Mouse (Mus musculus) liver, embryonic 13.5 days (tissue): Measurements from ENCODE around the gene Otulin. TPM values are rescaled to one million over a fixed set of nuclear protein-coding genes. Genes with fewer than 3 reads are reported as not detected.

Source experiments
- ATAC-seq: fragments of 200-750 bp; cut with Nextera tagmentation; 2 replicates; pipeline ENCODE4 v1.8.0; 2017; ENCODE audit warnings: low read depth, mild to moderate bottlenecking, moderate number of reproducible peaks, moderate library complexity
- DNase-seq: peaks from one replicate; pipeline ENCODE4 v3.0.0; 2022
- H3K27ac ChIP-seq: fragments of 300-500 bp; sonication (generic); 2 replicates; pipeline ENCODE4 v1.5.1; 2015; ENCODE audit warnings: moderate library complexity, mild to moderate bottlenecking, inconsistent platforms
- H3K27me3 ChIP-seq: fragments of 300-500 bp; sonication (generic); 2 replicates; pipeline ENCODE4 v1.6.1; 2015; ENCODE audit warnings: mild to moderate bottlenecking, inconsistent platforms
- H3K36me3 ChIP-seq: fragments of 300-500 bp; sonication (generic); 2 replicates; pipeline ENCODE4 v1.6.1; 2015; ENCODE audit warnings: mild to moderate bottlenecking, inconsistent platforms
- H3K4me1 ChIP-seq: fragments of 300-500 bp; sonication (generic); replicated peaks from 2 replicates; pipeline ENCODE4 v1.6.1; 2015; ENCODE audit warnings: inconsistent platforms
- H3K4me2 ChIP-seq: fragments of 300-500 bp; sonication (generic); 2 replicates; pipeline ENCODE4 v1.6.1; 2015; ENCODE audit warnings: inconsistent platforms, mild to moderate bottlenecking, moderate library complexity
- H3K4me3 ChIP-seq: fragments of 300-500 bp; sonication (generic); replicated peaks from 2 replicates; pipeline ENCODE4 v1.5.1; 2015; ENCODE audit warnings: mild to moderate bottlenecking, inconsistent platforms
- H3K9ac ChIP-seq: fragments of 300-500 bp; sonication (generic); 2 replicates; pipeline ENCODE4 v1.6.1; 2015; ENCODE audit warnings: mild to moderate bottlenecking, inconsistent platforms
- H3K9me3 ChIP-seq: fragments of 300-500 bp; sonication (generic); replicated peaks from 2 replicates; pipeline ENCODE4 v1.6.1; 2016; ENCODE audit warnings: inconsistent platforms
- WGBS: fragments of 180-500 bp; shearing (Covaris S2); methylation state at CpG from one replicate; pipeline ENCODE4 v1.1.7; 2015; ENCODE audit not compliant: insufficient replicate concordance; 5-methylcytosine and 5-hydroxymethylcytosine counted together
- polyA plus RNA-seq: library from polyadenylated mRNA; unstranded; fragments of >200 nt; fragmentation: Nextera tagmentation; extraction: Ambion mirVana; gene quantifications from 2 replicates; pipeline ENCODE4 v1.2.1, GENCODE M21; 2015

Otulin gene
- polyA plus RNA-seq, 1 experiment from 2014 or later = 20.7 TPM

DNA sequence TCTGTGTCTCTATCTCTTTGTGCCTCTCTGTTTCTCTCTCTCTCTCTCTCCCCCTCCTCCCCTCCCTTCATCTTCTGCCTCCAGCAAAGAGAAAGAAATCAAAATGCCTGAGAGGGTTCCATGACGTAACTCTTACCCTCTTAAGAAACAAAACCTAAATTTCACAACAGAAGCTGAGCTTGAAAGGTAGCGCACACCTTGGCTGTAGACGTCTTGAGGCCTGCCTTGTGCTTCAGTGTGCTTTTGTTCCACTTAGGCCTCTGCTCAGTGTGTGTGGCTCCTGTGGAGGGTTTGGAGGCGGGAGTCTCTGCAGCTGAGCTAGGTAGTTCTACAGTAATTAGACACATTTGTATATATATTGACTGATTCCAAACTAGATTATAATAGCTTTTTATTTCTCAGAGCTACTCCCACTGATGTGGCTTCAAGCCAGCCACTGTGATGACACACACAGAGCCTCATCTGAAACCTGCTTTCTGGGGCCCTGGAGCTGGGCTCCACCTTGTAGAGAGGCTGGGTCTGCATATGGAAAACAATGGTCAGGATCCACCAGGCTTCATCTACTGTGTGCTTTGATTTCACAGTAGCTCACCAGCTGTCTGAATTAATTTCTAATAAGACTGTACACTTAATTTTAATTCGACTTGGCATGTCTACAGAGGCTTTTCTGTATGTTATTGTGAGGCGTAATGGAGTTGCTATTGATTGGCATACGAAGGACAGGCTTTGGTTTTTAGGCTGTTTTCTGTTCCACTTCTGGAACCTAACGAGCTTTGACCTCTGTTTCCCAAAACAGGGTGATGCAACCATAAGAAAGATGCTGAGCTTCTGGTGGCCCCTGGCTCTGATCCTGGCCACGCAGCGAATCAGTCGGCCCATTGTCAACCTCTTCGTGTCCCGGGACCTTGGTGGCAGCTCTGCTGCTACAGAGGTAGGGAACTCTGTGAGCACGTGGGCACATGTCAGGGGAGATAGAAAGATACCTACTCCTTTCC lies 66.1 kb downstream of the Otulin start:
- 87% methylated on average over 14 of the region's 14 CpGs for WGBS
- Histone ChIP-seq H3K4me2 (no peak overlapping the region), H3K36me3 (peaks cover 52% of the 10 kb centered on the region), H3K27me3 (no peaks in the 10 kb centered on the region), H3K9ac (no peak overlapping the region), H3K4me1 (no peaks in the 10 kb centered on the region), H3K4me3 (no peak overlapping the region), H3K9me3 (no peaks in the 10 kb centered on the region), H3K27ac (no peak overlapping the region)
- no peak for ATAC-seq
- no peak for DNase-seq

DNA sequence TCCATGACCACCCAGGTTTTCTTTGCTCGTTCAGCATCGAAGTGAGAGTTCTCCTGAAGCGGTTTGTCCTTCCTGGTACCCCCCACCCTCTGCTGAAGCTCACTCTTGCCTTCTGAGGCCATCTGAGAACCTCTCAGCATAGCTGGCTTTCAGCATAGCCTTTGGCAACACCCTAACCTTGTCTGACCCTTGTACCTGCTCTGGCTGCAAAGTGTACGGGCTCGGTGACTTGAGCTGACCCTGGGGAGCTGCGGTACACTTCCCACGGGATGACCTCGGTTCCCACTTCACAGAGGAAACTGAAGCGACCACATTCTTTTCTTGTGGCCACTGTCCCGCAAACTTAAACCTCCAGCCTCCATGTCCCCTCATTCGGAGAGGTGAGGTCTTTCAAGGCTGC lies 70.2 kb downstream of the Otulin start:
- Histone ChIP-seq H3K4me1 (no peaks in the 10 kb centered on the region), H3K9me3 (no peaks in the 10 kb centered on the region), H3K4me2 (no peak overlapping the region), H3K4me3 (no peak overlapping the region), H3K27me3 (no peaks in the 10 kb centered on the region), H3K9ac (no peak overlapping the region), H3K36me3 (peaks cover 42% of the 10 kb centered on the region), H3K27ac (no peak overlapping the region)
- ATAC-seq (no peak), DNase-seq (no peak)
- 75% methylated on average over 11 of the region's 11 CpGs for WGBS

DNA sequence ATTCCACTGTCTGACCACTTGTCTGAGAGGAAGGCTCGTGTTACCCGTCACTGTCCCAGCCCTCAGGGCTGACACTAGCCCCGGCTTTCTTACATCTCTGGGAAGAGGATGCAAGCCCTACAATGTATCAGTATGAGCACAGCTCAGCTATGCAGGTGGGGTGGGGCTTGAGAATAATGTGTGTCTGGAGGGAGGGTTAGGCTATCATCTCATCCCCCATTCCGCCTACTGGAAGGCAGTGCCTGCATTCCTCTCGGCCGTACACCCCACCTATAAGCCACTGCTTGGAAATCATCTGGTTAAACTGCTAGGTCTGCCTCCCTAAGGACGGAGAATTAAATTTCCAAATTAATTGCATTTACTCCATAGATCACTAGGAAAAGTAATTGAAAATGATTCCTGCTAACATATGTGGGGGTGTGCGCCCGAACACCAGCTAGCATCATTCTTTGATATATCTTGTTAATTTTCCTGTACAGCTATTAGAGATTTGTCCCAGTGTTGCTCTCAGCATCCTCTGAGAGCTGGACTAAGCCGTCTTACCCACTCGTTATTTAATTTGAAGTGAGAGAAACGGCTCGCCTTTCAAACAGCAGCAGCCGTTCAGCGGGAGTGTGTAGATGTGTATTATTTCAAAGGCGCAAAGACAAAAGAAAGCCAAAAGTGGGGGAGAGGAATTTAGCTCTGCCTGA lies 71.9 kb downstream of the Otulin start:
- Histone ChIP-seq H3K4me1 (no peaks in the 10 kb centered on the region), H3K27me3 (no peaks in the 10 kb centered on the region), H3K9ac (no peak overlapping the region), H3K4me3 (no peak overlapping the region), H3K9me3 (no peaks in the 10 kb centered on the region), H3K4me2 (no peak overlapping the region), H3K27ac (no peak overlapping the region), H3K36me3 (peaks cover 37% of the 10 kb centered on the region)
- 87% methylated on average over 16 of the region's 16 CpGs for WGBS
- ATAC-seq (no peak), DNase-seq (no peak)

- H3K27ac ChIP-seq = no peak overlapping the region
- peaks cover 12% of the 10 kb centered on the region for H3K4me1 ChIP-seq
- no peak for ATAC-seq
- no peaks in the 10 kb centered on the region for H3K27me3 ChIP-seq
- no peak overlapping the region for H3K4me3 ChIP-seq
- no peak overlapping the region for H3K9ac ChIP-seq
- H3K36me3 ChIP-seq = peaks cover 39% of the 10 kb centered on the region
- DNase-seq = no peak
- H3K4me2 ChIP-seq = no peak overlapping the region
- no peaks in the 10 kb centered on the region for H3K9me3 ChIP-seq
- WGBS = 71% methylated on average over 5 of the region's 5 CpGs
Measured at GRCm38 (mm10) chr15:27553554-27553953, 76.9 kb downstream of the Otulin start.

DNA sequence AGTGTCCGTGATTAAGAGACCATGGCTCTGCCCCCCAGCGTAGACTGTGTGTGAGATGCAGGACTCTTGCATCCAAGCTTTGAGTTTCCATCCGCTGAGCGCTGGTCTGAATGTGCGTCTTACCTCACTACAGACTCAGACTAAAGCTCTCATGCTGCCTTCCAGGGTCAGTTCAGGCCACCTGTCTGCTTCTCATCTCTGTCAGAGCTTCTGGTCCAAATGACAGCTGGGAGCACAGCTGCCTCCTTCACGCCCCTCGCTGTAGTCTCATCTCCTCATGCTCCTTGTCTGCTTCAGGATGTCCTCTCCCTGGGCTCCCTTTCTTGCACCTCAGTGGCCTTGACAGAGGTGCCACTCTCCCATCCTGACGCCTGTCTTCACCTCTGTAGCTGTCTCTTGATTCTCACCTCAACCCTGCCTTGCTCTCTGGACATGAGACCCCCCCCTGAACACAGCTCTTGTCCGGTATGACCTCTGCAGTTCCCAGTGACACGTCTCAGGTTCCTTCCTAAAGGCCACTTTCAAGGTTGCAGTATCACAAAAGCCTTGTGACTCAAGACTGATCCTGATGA lies 78.3 kb downstream of the Otulin start:
- no peak overlapping the region for H3K9ac ChIP-seq
- H3K27ac ChIP-seq = no peak overlapping the region
- no peak overlapping the region for H3K4me3 ChIP-seq
- H3K9me3 ChIP-seq = no peaks in the 10 kb centered on the region
- peaks cover 16% of the 10 kb centered on the region for H3K4me1 ChIP-seq
- 80% methylated on average over 10 of the region's 10 CpGs for WGBS
- H3K36me3 ChIP-seq = peaks cover 32% of the 10 kb centered on the region
- ATAC-seq (no peak), DNase-seq (no peak)
- H3K4me2 ChIP-seq = no peak overlapping the region
- H3K27me3 ChIP-seq = no peaks in the 10 kb centered on the region

DNA sequence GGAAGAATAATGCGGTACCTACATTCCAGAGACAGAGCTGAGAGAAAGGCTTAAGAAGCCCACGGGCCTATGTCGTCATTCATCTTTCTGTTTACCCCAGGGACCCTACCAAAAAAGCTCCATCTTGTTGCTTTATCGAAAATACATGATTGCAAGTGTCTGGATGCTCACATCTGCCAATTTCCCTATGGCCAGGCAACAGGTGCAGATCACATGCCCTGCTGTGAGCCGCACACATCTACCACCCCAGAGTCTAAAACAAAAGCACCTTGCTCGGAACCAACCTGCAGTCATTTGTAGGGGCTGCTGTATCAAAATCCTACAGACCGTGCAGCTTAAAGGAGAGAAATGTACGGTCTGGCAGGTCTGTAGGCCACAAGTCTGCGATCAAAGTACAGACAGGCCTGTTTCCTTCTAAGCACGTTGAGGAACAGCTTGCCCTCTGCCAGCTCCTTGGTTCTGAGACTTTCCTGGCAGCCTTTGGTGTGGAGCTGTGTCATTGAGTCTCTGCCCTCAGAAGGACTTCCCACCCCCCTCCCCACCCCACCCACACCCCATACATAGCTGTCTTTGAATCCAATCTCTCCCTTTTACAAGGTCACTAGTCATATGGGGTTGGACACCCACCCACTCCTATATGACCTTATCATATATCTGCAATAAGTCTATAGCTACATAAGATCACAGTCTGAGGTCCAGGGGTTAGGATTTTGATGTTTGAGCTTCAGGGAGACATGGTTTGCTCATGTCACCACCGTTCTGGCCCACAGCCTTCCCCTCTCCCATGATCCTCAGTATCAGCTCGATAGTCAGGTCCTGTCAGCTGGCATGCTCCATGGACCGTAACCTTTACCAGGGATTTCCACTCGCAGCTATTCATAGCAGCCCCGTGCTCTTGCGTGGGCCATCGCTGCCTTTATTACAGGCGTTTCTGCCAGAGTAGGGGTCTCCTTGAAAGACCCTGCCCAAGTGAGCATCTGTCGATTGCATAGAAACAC lies 79.1 kb downstream of the Otulin start:
- DNase-seq = no peak
- 84% methylated on average over 19 of the region's 19 CpGs for WGBS
- H3K27ac ChIP-seq = no peak overlapping the region

GRCm38 (mm10) chr15:27550358-27550992 lies 80.0 kb downstream of the Otulin start:
- peaks cover 21% of the 10 kb centered on the region; the same call in 1 of the 2 replicates for H3K36me3 ChIP-seq
- H3K9me3 ChIP-seq = no peaks in the 10 kb centered on the region
- H3K27ac ChIP-seq = no peak overlapping the region

More for the DNA sequence above, 79.1 kb downstream of the Otulin start:
- no peak overlapping the region for H3K4me3 ChIP-seq
- peaks cover 25% of the 10 kb centered on the region for H3K36me3 ChIP-seq
- no peaks in the 10 kb centered on the region for H3K9me3 ChIP-seq
- peaks cover 16% of the 10 kb centered on the region for H3K4me1 ChIP-seq
- no peak overlapping the region for H3K9ac ChIP-seq
- no peak overlapping the region for H3K4me2 ChIP-seq
- no peak for ATAC-seq
- H3K27me3 ChIP-seq = no peaks in the 10 kb centered on the region

GRCm38 (mm10) chr15:27549878-27550277 lies 80.6 kb downstream of the Otulin start:
- Histone ChIP-seq H3K36me3 (peaks cover 25% of the 10 kb centered on the region), H3K27me3 (no peaks in the 10 kb centered on the region), H3K4me3 (no peak overlapping the region), H3K9ac (no peak overlapping the region), H3K27ac (no peak overlapping the region), H3K4me2 (no peak overlapping the region), H3K9me3 (no peaks in the 10 kb centered on the region), H3K4me1 (peaks cover 16% of the 10 kb centered on the region)
- 63% methylated on average over 7 of the region's 7 CpGs for WGBS
- DNase-seq (no peak), ATAC-seq (no peak)

More at GRCm38 (mm10) chr15:27550358-27550992, 80.0 kb downstream of the Otulin start:
- no peak overlapping the region for H3K9ac ChIP-seq
- H3K4me2 ChIP-seq = no peak overlapping the region
- H3K27me3 ChIP-seq = no peaks in the 10 kb centered on the region
- H3K4me1 ChIP-seq = peaks cover 16% of the 10 kb centered on the region
- no peak overlapping the region for H3K4me3 ChIP-seq
- 82% methylated on average over 9 of the region's 9 CpGs for WGBS
- ATAC-seq = no peak
- no peak for DNase-seq

DNA sequence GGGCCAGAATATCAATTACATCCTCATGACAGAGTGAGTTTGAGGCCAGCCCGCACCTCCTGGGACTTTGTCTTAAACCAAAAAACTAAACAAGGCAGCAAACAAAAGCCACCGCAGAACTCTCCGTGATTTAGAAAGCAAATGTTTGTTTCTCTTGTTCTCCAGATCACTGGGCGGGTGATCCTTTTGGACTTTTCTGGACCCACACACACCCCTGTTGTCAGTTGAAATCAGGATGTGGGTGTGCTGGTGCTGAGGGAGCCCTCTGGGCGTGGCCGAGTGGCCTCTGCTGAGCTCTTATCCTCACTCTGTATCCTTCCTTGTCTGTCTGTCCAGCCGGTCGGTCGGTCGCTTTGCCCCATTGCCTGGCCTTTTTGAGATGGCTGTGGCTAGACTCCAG lies 81.4 kb downstream of the Otulin start:
- H3K4me2 ChIP-seq = no peak overlapping the region
- no peaks in the 10 kb centered on the region for H3K9me3 ChIP-seq
- no peak for DNase-seq
- H3K9ac ChIP-seq = no peak overlapping the region
- no peaks in the 10 kb centered on the region for H3K27me3 ChIP-seq
- WGBS = 48% methylated on average over 10 of the region's 10 CpGs
- 0 out of 2 replicates have a peak, but pooled peaks have one; percentile 47 for ATAC-seq
- H3K4me1 ChIP-seq = peaks cover 16% of the 10 kb centered on the region
- H3K27ac ChIP-seq = no peak overlapping the region
- H3K36me3 ChIP-seq = peaks cover 27% of the 10 kb centered on the region
- no peak overlapping the region for H3K4me3 ChIP-seq

GRCm38 (mm10) chr15:27548110-27548509 lies 82.4 kb downstream of the Otulin start:
- Histone ChIP-seq H3K9me3 (no peaks in the 10 kb centered on the region), H3K4me2 (no peak overlapping the region), H3K27me3 (no peaks in the 10 kb centered on the region), H3K4me3 (no peak overlapping the region), H3K27ac (no peak overlapping the region), H3K36me3 (peaks cover 27% of the 10 kb centered on the region), H3K4me1 (peaks cover 16% of the 10 kb centered on the region), H3K9ac (no peak overlapping the region)
- DNase-seq (no peak), ATAC-seq (no peak)
- 80% methylated on average over 6 of the region's 6 CpGs for WGBS
